Mouse (Mus musculus) kidney, embryonic 15.5 days (tissue): ENCODE measurements around the gene Gabbr2. TPM values are rescaled to one million over a fixed set of nuclear protein-coding genes. Genes with fewer than 3 reads are reported as not detected.

ENCODE experiments used
- ATAC-seq: fragments of 200-750 bp; cut with Nextera tagmentation; replicated peaks from 2 replicates; pipeline ENCODE4 v1.8.0; 2017; ENCODE audit warnings: moderate TSS enrichment; ENCODE audit not compliant: low FRiP score
- H3K27ac ChIP-seq: fragments of 300-500 bp; sonication (generic); 2 replicates; pipeline ENCODE4 v1.5.1; 2015; ENCODE audit warnings: mild to moderate bottlenecking, inconsistent platforms
- H3K27me3 ChIP-seq: fragments of 300-500 bp; sonication (generic); 2 replicates; pipeline ENCODE4 v1.6.1; 2015; ENCODE audit warnings: inconsistent platforms
- H3K36me3 ChIP-seq: fragments of 300-500 bp; sonication (generic); 2 replicates; pipeline ENCODE4 v1.6.1; 2015; ENCODE audit warnings: inconsistent platforms
- H3K4me1 ChIP-seq: fragments of 300-500 bp; sonication (generic); 2 replicates; pipeline ENCODE4 v1.6.1; 2015; ENCODE audit warnings: inconsistent platforms
- H3K4me2 ChIP-seq: fragments of 300-500 bp; sonication (generic); 2 replicates; pipeline ENCODE4 v1.6.1; 2015; ENCODE audit warnings: moderate library complexity, mild to moderate bottlenecking, inconsistent platforms
- H3K4me3 ChIP-seq: fragments of 300-500 bp; sonication (generic); replicated peaks from 2 replicates; pipeline ENCODE4 v1.5.1; 2015; ENCODE audit warnings: mild to moderate bottlenecking, inconsistent platforms
- H3K9ac ChIP-seq: fragments of 300-500 bp; sonication (generic); 2 replicates; pipeline ENCODE4 v1.6.1; 2015; ENCODE audit warnings: mild to moderate bottlenecking, inconsistent platforms
- H3K9me3 ChIP-seq: fragments of 300-500 bp; sonication (generic); replicated peaks from 2 replicates; pipeline ENCODE4 v1.6.1; 2016; ENCODE audit warnings: inconsistent platforms
- WGBS: fragments of 180-500 bp; shearing (Covaris S2); methylation state at CpG from one replicate; pipeline ENCODE4 v1.1.7; 2015; ENCODE audit warnings: mixed read lengths; 5-methylcytosine and 5-hydroxymethylcytosine counted together
- polyA plus RNA-seq: library from polyadenylated mRNA; unstranded; fragments of >200 nt; fragmentation: Nextera tagmentation; extraction: Ambion mirVana; gene quantifications from 2 replicates; pipeline ENCODE4 v1.2.1, GENCODE M21; 2015

Gabbr2 gene
- polyA plus RNA-seq, 1 experiment from 2014 or later = 0.18 TPM

DNA sequence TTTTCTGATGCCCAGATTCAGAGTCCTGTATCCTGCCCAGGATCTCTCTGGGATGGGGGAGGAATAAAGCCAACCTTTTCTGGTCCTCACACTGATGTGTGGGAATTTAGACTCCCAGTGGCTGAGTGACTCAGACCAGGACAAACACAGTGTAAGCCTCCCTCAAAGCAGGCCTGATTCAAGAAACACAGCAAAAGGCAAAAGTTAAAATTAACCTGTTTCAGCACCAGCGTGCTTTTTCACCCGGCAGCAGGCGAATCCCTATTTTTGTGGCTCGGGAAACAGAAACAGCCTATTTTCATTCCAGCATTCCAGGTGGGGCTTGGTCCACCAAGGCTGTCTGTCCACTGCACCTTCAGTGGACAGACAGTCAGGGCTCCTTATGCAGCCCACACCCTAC is 118.9 kb downstream of the Gabbr2 start:
- 92% methylated on average over 4 of the region's 4 CpGs for WGBS
- H3K9me3 ChIP-seq = no peaks in the 10 kb centered on the region

DNA sequence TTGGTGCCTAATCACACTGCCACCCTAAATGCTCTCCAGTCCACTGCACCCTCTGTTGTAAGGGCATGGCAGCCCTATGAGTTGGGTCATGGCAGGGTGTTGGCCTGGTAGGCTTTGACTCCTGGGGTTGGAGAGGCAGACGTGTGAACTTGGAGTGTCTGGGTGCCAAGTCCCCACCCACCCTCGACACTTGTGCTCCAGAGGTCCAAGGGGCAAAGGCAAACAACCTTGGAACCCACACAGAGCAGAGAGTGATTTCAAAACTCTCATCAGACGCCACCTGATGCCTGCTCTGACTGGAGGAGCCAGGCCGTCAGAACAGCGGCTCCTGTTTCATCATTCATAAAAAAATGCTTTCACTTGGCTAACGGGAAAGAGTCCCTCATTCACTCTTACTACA is 121.5 kb downstream of the Gabbr2 start:
- WGBS = 49% methylated on average over 6 of the region's 6 CpGs
- no peak for ATAC-seq

More for the DNA sequence above, 118.9 kb downstream of the Gabbr2 start:
- ATAC-seq = no peak
- no peaks in the 10 kb centered on the region for H3K36me3 ChIP-seq
- H3K27ac ChIP-seq = no peak overlapping the region
- H3K4me1 ChIP-seq = 0 out of 2 replicates have a peak, but pooled peaks cover under 1% of the 10 kb centered on the region
- no peak overlapping the region for H3K4me3 ChIP-seq
- 0 out of 2 replicates have a peak, but pooled peaks cover 5% of the 10 kb centered on the region for H3K27me3 ChIP-seq
- H3K9ac ChIP-seq = no peak overlapping the region
- no peak overlapping the region for H3K4me2 ChIP-seq

DNA sequence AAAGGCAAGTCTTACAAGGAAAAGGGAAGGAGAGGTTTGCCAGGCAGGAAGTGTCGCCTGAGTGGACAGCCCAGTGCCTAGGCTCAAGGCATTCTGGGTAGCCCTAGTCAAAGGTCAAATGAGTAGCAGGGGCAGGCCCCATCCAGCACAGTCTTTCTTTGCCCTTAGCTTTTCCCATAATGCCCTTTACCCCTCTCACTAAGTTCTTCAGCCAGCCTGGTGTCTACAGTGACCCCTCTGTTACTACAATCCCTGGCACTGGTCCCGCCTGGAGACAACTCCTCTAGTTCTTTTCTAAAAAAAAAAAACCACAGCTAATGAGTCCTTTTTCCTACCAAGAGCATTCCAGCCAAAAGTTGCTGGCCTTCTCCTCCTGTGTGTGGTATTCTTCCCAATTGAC is 122.3 kb downstream of the Gabbr2 start:
- Histone ChIP-seq H3K27me3 (0 out of 2 replicates have a peak, but pooled peaks cover 5% of the 10 kb centered on the region), H3K27ac (no peak overlapping the region), H3K4me2 (no peak overlapping the region), H3K9ac (no peak overlapping the region), H3K9me3 (no peaks in the 10 kb centered on the region), H3K4me3 (no peak overlapping the region), H3K36me3 (no peaks in the 10 kb centered on the region), H3K4me1 (peaks cover 5% of the 10 kb centered on the region; the same call in 1 of the 2 replicates)
- ATAC-seq = no peak
- 74% methylated on average over 2 of the region's 2 CpGs for WGBS

More for the DNA sequence above, 121.5 kb downstream of the Gabbr2 start:
- Histone ChIP-seq H3K27me3 (0 out of 2 replicates have a peak, but pooled peaks cover 5% of the 10 kb centered on the region), H3K27ac (no peak overlapping the region), H3K36me3 (no peaks in the 10 kb centered on the region), H3K9ac (no peak overlapping the region), H3K9me3 (no peaks in the 10 kb centered on the region), H3K4me2 (no peak overlapping the region), H3K4me3 (no peak overlapping the region), H3K4me1 (peaks cover 5% of the 10 kb centered on the region; the same call in 1 of the 2 replicates)

DNA sequence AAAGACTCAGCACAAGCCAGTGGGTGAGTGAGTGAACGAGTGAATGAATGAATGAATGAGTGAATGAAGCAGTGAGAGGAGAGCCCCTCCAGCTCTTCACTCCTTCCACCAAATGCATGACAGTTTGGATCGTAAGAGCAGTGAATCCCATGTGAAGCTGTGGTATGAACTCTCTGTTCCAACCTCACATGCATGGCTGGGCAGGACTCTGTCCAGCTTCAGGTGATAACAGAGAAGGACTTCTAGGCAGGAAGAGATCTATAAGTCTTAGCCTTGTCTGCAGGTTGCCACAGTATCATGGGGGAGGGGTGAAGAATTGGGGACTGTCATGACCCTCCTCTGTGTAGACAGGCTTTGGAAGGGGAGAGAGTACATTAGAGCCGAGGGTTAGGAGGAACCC is 122.8 kb downstream of the Gabbr2 start:
- no peak for ATAC-seq
- no peaks in the 10 kb centered on the region for H3K36me3 ChIP-seq
- WGBS = 76% methylated on average over 3 of the region's 3 CpGs

DNA sequence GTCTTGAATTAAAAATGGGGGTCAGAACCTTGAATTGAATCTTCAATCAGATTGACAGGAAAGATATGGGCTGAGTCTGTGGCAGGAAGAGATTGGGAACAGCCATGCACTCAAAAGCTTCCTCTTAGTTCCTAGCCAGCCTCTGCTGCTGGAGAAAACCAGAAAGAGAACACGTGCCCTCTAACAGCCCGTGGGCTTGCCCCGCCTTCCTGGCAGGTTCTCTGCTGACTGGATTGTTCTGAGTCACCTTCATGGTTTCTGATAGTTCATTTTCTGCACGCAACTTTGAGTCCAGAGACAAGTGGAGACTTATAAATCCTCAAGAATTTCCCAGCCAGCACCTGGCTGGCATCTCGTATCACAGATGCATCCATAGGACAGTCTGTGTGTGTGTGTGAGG is 123.5 kb downstream of the Gabbr2 start:
- ATAC-seq = no peak
- no peak overlapping the region for H3K4me2 ChIP-seq
- H3K4me1 ChIP-seq = peaks cover 5% of the 10 kb centered on the region; the same call in 1 of the 2 replicates
- no peak overlapping the region for H3K4me3 ChIP-seq
- no peaks in the 10 kb centered on the region for H3K9me3 ChIP-seq
- no peaks in the 10 kb centered on the region for H3K36me3 ChIP-seq
- H3K27me3 ChIP-seq = 0 out of 2 replicates have a peak, but pooled peaks cover 5% of the 10 kb centered on the region
- WGBS = 55% methylated on average over 5 of the region's 5 CpGs
- no peak overlapping the region for H3K9ac ChIP-seq
- H3K27ac ChIP-seq = no peak overlapping the region

More for the DNA sequence above, 122.8 kb downstream of the Gabbr2 start:
- Histone ChIP-seq H3K27ac (no peak overlapping the region), H3K4me1 (peaks cover 5% of the 10 kb centered on the region; the same call in 1 of the 2 replicates), H3K9ac (no peak overlapping the region), H3K9me3 (no peaks in the 10 kb centered on the region), H3K4me3 (no peak overlapping the region), H3K4me2 (no peak overlapping the region), H3K27me3 (0 out of 2 replicates have a peak, but pooled peaks cover 5% of the 10 kb centered on the region)

DNA sequence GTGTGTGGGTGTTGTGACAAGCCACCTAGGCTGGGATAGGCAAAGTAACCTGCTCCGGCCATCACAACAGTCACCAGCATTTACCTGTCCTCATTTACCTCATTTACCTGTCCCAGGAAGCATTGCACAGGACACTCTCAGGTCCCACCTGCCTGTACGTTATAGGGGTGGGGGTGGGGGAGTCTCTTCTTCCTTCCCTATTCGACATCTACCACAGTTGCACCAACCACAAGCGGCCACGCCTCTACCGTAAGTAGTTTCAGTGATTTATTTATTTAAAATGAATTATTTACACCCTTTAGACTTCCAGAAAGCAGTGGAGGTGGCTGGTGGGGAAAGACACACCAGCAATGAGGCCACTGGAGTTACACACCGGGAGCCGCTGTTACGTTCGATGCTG is 123.9 kb downstream of the Gabbr2 start:
- Histone ChIP-seq H3K4me2 (no peak overlapping the region), H3K27me3 (0 out of 2 replicates have a peak, but pooled peaks cover 5% of the 10 kb centered on the region), H3K9ac (no peak overlapping the region), H3K36me3 (no peaks in the 10 kb centered on the region), H3K4me1 (peaks cover 5% of the 10 kb centered on the region; the same call in 1 of the 2 replicates), H3K4me3 (no peak overlapping the region), H3K9me3 (no peaks in the 10 kb centered on the region), H3K27ac (no peak overlapping the region)
- 66% methylated on average over 10 of the region's 10 CpGs for WGBS
- no peak for ATAC-seq

DNA sequence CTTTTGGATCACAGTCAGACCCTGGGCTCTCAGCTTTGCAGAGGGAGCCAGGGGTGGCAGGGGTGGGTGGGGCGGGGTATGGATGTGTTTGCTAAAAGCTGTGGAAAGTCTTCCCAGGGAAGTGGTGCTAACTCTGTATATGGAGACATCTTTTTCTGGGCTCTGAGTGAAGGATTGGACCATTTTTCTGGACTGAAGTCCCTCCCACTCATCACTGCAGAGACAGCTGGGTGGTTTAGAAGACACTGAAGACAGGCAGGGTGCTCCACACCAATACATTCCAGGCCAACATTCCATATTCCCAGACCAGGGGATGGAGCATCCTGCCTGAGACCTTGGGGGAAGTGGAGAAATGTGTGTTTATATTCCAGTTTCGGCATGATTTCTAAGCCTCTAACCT is 125.6 kb downstream of the Gabbr2 start:
- H3K27ac ChIP-seq = no peak overlapping the region
- WGBS = 84% methylated on average over 2 of the region's 2 CpGs
- ATAC-seq = no peak
- no peaks in the 10 kb centered on the region for H3K27me3 ChIP-seq
- no peaks in the 10 kb centered on the region for H3K9me3 ChIP-seq
- no peak overlapping the region for H3K4me3 ChIP-seq
- no peak overlapping the region for H3K9ac ChIP-seq
- peaks cover 5% of the 10 kb centered on the region; the same call in 1 of the 2 replicates for H3K4me1 ChIP-seq
- no peaks in the 10 kb centered on the region for H3K36me3 ChIP-seq
- no peak overlapping the region for H3K4me2 ChIP-seq

DNA sequence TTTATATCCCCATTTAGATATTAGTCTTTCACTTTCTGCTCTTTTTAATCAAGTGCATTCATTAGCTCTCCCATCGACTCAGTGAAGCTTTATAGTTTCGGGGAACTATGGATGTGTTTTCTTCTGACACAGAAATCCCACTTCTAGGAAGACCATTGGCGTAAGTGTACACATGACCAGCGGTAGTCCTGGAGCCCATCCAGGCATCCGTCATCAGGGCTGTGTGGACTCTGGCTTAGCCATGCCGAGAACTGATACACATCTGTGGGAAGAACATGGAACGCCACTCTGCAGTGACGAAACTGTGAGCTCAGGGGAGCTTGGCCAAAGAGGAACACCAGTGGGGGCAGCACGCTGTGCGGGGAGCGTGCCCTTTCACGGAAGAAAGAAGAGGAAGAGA is 128.0 kb downstream of the Gabbr2 start:
- no peaks in the 10 kb centered on the region for H3K27me3 ChIP-seq
- no peak overlapping the region for H3K4me3 ChIP-seq
- H3K4me1 ChIP-seq = peaks cover 11% of the 10 kb centered on the region; the same call in 1 of the 2 replicates
- no peak overlapping the region for H3K27ac ChIP-seq
- no peaks in the 10 kb centered on the region for H3K36me3 ChIP-seq
- no peak overlapping the region for H3K9ac ChIP-seq
- H3K4me2 ChIP-seq = no peak overlapping the region
- H3K9me3 ChIP-seq = no peaks in the 10 kb centered on the region
- 68% methylated on average over 12 of the region's 12 CpGs for WGBS
- ATAC-seq = no peak

DNA sequence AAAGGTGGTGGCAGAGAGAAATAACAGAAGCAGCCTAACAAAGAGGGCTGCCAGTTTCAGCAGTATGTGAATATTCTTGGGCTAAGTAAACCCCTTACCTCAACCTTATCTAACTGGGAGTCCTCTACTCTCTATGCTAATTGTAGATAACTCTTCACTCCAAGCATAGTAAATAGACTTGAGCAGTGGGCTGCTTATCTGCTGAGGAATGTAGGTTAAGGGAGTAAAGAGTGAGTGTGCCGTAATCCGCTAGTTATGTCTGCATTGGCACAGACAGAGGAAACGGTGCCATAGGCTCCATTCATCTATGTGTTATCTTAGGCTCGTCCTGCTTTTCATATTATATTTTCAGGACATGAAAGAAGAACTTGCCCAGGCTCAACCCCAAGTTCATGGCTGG is 129.0 kb downstream of the Gabbr2 start:
- no peak overlapping the region for H3K4me3 ChIP-seq
- no peaks in the 10 kb centered on the region for H3K27me3 ChIP-seq
- H3K4me1 ChIP-seq = peaks cover 12% of the 10 kb centered on the region; the same call in 1 of the 2 replicates
- no peak overlapping the region for H3K9ac ChIP-seq
- H3K4me2 ChIP-seq = no peak overlapping the region
- ATAC-seq = no peak
- no peaks in the 10 kb centered on the region for H3K9me3 ChIP-seq
- H3K36me3 ChIP-seq = no peaks in the 10 kb centered on the region
- H3K27ac ChIP-seq = no peak overlapping the region
- WGBS = 82% methylated on average over 4 of the region's 4 CpGs

DNA sequence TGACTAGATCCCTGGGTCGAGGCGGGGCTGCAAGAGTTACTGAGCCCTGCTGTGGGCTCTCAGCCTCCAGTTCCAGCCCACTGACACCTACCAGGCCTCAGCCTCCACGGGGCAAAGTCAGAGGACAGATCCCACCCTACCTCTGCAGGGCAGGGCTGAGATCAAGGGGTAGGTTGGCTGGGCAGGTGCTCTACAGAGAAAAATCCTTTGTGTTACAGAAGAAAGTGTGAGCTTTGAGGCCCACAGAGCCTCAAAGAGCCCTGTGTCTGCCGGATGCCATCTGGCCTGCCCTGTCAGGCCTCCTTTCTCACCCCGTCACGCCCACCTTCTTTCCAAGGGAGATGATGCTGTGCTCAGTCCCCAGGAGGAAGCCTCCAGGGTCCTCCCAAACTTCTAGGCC is 131.1 kb downstream of the Gabbr2 start:
- H3K4me1 ChIP-seq = peaks cover 7% of the 10 kb centered on the region; the same call in 1 of the 2 replicates
- no peak overlapping the region for H3K4me3 ChIP-seq
- 67% methylated on average over 6 of the region's 6 CpGs for WGBS
- ATAC-seq = no peak
- no peaks in the 10 kb centered on the region for H3K27me3 ChIP-seq
- no peak overlapping the region for H3K4me2 ChIP-seq
- H3K9me3 ChIP-seq = no peaks in the 10 kb centered on the region
- no peaks in the 10 kb centered on the region for H3K36me3 ChIP-seq
- H3K27ac ChIP-seq = no peak overlapping the region
- H3K9ac ChIP-seq = no peak overlapping the region

DNA sequence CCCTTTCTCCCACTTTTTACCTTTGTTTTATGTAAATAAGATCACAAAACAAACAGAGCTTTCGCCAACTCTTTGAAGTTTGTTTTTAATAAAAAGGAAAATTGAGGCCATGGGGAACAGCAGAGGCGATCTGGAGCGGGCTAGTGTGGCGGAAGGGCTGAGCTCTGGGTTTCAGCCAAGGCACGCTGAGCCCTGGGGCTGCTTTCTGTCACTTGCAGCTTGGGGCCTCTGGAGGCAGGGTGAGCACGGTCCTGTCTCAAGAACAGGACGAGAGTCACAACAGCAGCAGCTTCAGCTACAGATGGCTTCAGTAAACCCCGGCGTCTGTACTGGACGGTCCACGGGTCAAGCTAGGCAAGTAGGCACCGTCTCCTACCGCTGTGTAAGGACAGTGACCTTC is 132.8 kb downstream of the Gabbr2 start:
- WGBS = 14% methylated on average over 13 of the region's 13 CpGs
- Histone ChIP-seq H3K36me3 (no peaks in the 10 kb centered on the region), H3K4me2 (peak overlapping the region; percentile 17; the same call in 1 of the 2 replicates), H3K9ac (no peak overlapping the region), H3K27ac (no peak overlapping the region), H3K27me3 (no peaks in the 10 kb centered on the region), H3K4me3 (no peak overlapping the region), H3K9me3 (no peaks in the 10 kb centered on the region), H3K4me1 (peaks cover 17% of the 10 kb centered on the region; the same call in 1 of the 2 replicates)
- ATAC-seq = peak; percentile 61; the same call in 1 of the 2 replicates

DNA sequence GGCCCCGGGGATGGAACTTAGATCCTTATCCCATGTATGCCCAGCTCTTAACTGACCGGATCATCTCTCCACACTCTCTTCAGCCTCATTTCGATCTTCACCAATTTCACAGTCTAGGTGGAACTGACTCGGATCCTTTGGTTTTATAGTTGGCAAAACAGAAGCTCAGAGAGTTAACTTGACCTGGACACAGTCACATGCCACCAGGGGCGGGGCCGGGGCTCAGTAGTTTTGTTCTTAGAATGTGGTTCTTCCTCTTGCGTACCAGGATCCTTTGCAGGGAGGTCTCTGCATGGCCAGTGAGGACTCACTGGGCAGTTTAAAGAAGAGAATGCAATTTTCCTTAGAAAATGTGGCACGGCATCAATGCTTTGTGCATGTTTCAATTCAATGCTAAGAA is 135.5 kb downstream of the Gabbr2 start:
- no peak overlapping the region for H3K9ac ChIP-seq
- H3K4me2 ChIP-seq = no peak overlapping the region
- H3K36me3 ChIP-seq = no peaks in the 10 kb centered on the region
- H3K4me3 ChIP-seq = no peak overlapping the region
- H3K27me3 ChIP-seq = 0 out of 2 replicates have a peak, but pooled peaks cover 3% of the 10 kb centered on the region
- H3K4me1 ChIP-seq = peaks cover 17% of the 10 kb centered on the region; the same call in 1 of the 2 replicates
- WGBS = 93% methylated on average over 8 of the region's 8 CpGs
- no peak overlapping the region for H3K27ac ChIP-seq
- H3K9me3 ChIP-seq = no peaks in the 10 kb centered on the region
- no peak for ATAC-seq
